Mouse (Mus musculus) lung, adult 18-20 months (tissue): ENCODE data around the gene Rcor2.

Source experiments
- DNase-seq, 2 experiments: peaks; one replicate each; pipeline ENCODE4 v3.0.0; 2022; ENCODE audit warnings: mixed read lengths in 2 of 2

Rcor2 gene

GRCm38 (mm10) chr19:7267091-7267741, at the start of gene Rcor2:
Gene Rcor2 (plus strand): TSS chr19:7267325.
- peak; percentile 78 to 86 for DNase-seq

- DNase-seq = no peak
Observed at GRCm38 (mm10) chr19:7217926-7218267, 49.2 kb upstream of the Rcor2 start.

- DNase-seq = no peak
Observed at GRCm38 (mm10) chr19:7218753-7219152, 48.4 kb upstream of the Rcor2 start.

GRCm38 (mm10) chr19:7222196-7222595, 44.9 kb upstream of the Rcor2 start:
- no peak for DNase-seq

- no peak for DNase-seq
Observed at GRCm38 (mm10) chr19:7223488-7223887, 43.6 kb upstream of the Rcor2 start.

GRCm38 (mm10) chr19:7224253-7224652, 42.9 kb upstream of the Rcor2 start:
- DNase-seq = no peak

- DNase-seq = no peak
Observed at GRCm38 (mm10) chr19:7225096-7225690, 41.9 kb upstream of the Rcor2 start.

- peak; percentile 51 to 62 for DNase-seq
Observed at GRCm38 (mm10) chr19:7226511-7226914, 40.6 kb upstream of the Rcor2 start.

- peak; percentile 79 to 86 for DNase-seq
Observed at GRCm38 (mm10) chr19:7234537-7235221, 32.4 kb upstream of the Rcor2 start.

GRCm38 (mm10) chr19:7235461-7235860, 31.7 kb upstream of the Rcor2 start:
- no peak for DNase-seq

GRCm38 (mm10) chr19:7236011-7236410, 31.1 kb upstream of the Rcor2 start:
- DNase-seq = no peak

- no peak for DNase-seq
Observed at GRCm38 (mm10) chr19:7236742-7237141, 30.4 kb upstream of the Rcor2 start.

- DNase-seq = no peak
Observed at GRCm38 (mm10) chr19:7239574-7239973, 27.6 kb upstream of the Rcor2 start.

GRCm38 (mm10) chr19:7240291-7240690, 26.8 kb upstream of the Rcor2 start:
- DNase-seq = no peak

GRCm38 (mm10) chr19:7240782-7241690, 26.1 kb upstream of the Rcor2 start, which contains the start of gene Naa40:
Gene Naa40 (minus strand): TSS chr19:7241183.
- DNase-seq = peak; percentile 91 to 93

GRCm38 (mm10) chr19:7246021-7246420, 21.1 kb upstream of the Rcor2 start:
- no peak for DNase-seq

GRCm38 (mm10) chr19:7257881-7258280, 9.2 kb upstream of the Rcor2 start:
- no peak for DNase-seq

GRCm38 (mm10) chr19:7261476-7261875, 5.6 kb upstream of the Rcor2 start:
- no peak for DNase-seq

- DNase-seq = no peak
Observed at GRCm38 (mm10) chr19:7261964-7262363, 5.2 kb upstream of the Rcor2 start.

- no peak for DNase-seq
Observed at GRCm38 (mm10) chr19:7262592-7262991, 4.5 kb upstream of the Rcor2 start.

GRCm38 (mm10) chr19:7264088-7264765, 2.9 kb upstream of the Rcor2 start:
- peak; percentile 78 to 83 for DNase-seq

- DNase-seq = no peak
Observed at GRCm38 (mm10) chr19:7264766-7265331, 2.3 kb upstream of the Rcor2 start.
